Mouse (Mus musculus) thymus, postnatal 14 days (tissue): Measurements from ENCODE around the gene Gm5678.
"Not testable (repeated sequence)": the region's sequence is repeated elsewhere in the genome, so short reads cannot be mapped to it uniquely, and the experiment has no call there.

Experiments
- DNase-seq: peaks from one replicate; pipeline ENCODE4 v3.0.0; 2021

Gene Gm5678

GRCm38 (mm10) chr16:93608731-93609130 lies 19.2 kb upstream of the Gm5678 start:
- DNase-seq = no peak

DNA sequence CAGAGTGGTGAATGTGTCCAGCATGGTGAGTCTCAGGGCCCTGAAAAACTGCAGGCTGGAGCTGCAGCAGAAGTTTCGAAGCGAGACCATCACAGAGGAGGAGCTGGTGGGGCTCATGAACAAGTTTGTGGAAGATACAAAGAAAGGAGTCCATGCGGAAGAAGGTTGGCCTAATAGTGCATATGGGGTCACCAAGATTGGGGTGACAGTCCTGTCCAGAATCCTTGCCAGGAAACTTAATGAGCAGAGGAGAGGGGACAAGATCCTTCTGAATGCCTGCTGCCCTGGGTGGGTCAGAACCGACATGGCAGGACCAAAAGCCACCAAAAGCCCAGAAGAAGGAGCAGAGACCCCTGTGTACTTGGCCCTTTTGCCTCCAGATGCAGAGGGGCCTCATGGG lies 18.1 kb upstream of the Gm5678 start:
- no peak for DNase-seq

DNA sequence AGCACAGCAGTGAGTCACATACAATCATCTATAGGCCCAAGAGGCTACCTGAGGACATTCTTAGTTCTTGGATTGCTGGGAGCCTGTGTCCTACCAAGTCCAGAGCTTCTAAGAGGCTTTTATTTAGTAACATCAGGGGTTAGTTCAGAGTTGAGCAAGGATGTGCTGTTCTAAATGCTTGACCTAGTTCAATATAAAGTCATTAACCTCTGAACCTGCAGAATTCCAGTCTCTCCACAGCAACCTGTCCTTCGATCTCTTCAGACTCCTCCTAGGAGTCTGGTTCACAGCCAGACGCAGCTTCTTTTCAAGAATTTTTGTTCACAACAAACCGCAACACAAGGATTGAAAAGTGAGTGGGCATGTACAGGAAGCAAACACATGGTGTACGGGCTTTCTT lies 16.9 kb upstream of the Gm5678 start:
- no peak for DNase-seq

- DNase-seq = peak; percentile 85
Measured at GRCm38 (mm10) chr16:93615118-93615870, 12.6 kb upstream of the Gm5678 start.

GRCm38 (mm10) chr16:93623759-93624158 lies 4.1 kb upstream of the Gm5678 start:
- not testable (repeated sequence) for DNase-seq

DNA sequence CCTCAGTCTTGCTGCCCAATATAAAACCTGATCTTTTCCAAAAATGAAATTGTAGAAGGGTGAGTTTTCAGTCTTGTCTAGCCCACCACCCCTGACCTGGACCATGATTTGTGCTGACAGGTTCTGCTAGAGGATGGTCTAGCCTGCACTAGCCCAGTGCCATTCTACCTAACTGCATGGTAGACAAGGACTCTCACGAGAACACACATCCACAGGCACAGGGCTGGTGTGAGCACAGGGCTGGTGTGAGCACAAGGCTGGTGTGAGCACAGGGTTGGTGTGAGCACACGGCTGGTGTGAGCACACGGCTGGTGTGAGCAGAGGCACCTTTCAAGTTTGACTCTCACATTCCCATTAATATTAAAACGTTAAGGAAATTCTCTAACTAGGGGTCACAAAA lies 3.2 kb upstream of the Gm5678 start:
- DNase-seq = no peak

- DNase-seq = no peak
Measured at GRCm38 (mm10) chr16:93626745-93627144, 1.2 kb upstream of the Gm5678 start.

DNA sequence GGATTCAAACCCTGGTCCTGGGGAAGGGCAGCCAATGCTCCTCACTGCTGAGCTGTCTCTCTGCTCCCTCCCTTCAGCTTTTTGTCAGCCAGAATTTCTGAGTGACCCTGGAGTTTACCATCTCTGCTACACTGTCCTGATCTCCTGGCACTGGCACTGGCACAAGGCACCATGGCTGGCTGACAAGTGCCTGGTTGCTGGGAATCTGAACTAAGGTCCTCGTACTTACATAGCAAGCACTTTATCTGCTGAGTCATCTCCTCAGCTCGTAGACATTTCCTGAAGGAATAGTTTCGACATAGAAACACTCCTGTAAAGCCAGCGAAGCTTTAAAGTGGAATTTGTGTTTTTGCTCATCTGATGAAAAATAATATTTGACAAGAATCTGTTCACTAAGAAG lies 16.1 kb downstream of the Gm5678 start:
- no peak for DNase-seq

DNA sequence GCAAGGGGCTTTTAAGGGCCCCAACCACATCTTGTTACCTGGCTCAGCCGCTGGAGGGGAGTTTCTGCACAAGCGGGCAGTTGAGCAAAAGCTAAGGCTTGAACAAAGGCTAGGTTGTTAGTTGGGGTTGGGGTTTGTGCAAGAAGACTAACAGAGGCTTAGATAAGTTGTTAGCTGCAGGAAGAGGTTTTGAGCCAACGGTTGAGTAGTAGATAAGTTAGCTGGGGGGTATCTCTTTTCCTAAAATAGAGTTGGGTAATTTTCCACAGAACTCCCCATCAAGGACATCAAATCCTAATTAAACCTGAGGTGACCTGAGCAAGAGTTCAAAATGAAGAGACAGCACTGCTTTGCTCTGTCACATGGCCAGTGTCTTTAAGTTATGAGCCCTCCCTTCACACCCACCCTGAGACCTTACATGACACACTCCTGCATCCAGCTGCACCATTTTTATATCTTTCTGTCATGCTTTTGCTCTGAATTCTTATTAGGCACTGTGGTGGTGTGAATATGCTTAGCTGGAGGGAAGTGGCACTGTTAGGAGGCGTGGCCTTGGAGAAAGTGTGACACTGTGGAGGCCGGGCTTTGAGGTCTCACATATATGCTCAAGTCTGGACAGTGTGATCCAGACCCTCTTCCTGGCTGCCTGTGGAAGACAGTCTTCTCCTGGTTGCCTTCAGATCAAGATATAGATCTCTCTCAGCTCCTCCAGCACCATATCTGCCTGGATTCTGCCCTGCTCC lies 20.7 kb downstream of the Gm5678 start:
- DNase-seq = no peak

GRCm38 (mm10) chr16:93667976-93668375 lies 40.1 kb downstream of the Gm5678 start:
- DNase-seq = no peak

DNA sequence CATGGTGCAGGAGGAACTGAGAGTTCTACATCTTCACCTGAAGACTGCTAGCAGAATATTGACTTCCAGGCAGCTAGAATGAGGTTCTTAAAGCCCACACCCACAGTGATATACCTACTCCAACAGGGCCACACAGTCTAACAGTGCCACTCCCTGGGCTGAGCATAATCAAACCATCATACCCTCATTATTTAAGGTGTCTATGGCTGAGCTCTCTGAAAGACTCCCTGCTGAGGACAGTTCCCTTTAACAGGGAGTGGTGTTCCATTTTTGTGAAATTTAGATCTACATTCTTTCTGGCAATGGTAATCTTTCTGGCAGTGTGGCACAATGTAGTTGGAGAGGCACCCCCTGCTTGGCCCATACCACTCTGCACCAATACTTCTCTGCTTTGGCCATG lies 41.6 kb downstream of the Gm5678 start:
- no peak for DNase-seq

DNA sequence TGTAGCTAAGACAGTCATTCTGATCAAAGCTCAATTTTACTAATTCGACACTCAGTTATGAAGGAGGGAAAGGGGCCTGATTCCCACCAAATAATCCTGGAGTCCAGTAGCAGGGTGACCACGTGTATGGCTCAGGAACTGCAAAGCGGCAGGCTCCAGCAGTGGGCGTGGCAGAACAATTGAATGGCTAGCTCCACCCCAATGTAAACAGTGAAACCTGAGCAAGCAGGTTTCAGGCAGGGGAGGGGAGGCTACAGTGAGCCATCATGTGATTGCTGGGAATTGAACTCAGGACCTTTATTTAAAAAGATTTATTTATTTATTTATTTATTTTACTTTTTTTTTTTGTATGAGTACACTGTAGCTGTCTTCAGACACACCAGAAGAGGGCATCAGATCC lies 42.6 kb downstream of the Gm5678 start:
- DNase-seq = not testable (repeated sequence)

GRCm38 (mm10) chr16:93671064-93671463 lies 43.2 kb downstream of the Gm5678 start:
- no peak for DNase-seq

- DNase-seq = no peak
Measured at GRCm38 (mm10) chr16:93676376-93676775, 48.5 kb downstream of the Gm5678 start.

GRCm38 (mm10) chr16:93678206-93678605 lies 50.3 kb downstream of the Gm5678 start:
- DNase-seq = no peak

DNA sequence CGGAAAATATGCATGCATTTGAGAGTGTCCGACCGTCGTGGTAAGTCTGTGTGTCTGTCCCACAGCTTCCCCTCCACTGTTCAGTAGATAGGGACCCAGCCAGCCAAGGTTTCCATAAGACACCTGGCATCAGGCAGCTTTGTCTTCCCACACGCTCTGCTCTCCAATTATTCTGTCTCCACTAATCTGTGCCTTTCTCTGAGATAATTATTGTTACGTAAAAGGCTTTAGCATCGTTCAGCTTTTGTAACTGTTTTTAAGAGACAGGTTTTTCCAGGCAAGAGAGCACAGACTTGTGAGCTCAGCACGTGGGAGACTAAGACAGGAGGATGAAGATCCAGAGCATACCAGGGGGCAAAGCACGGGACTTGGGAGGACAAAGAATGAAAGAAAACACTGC lies 51.3 kb downstream of the Gm5678 start:
- DNase-seq = no peak
